Mouse (Mus musculus) embryo, embryonic 11 days (tissue): Measurements from ENCODE around the gene Smim15.

Source experiments
- DNase-seq: peaks from one replicate; pipeline ENCODE4 v3.0.0-alpha.2; 2015

Gene Smim15

DNA sequence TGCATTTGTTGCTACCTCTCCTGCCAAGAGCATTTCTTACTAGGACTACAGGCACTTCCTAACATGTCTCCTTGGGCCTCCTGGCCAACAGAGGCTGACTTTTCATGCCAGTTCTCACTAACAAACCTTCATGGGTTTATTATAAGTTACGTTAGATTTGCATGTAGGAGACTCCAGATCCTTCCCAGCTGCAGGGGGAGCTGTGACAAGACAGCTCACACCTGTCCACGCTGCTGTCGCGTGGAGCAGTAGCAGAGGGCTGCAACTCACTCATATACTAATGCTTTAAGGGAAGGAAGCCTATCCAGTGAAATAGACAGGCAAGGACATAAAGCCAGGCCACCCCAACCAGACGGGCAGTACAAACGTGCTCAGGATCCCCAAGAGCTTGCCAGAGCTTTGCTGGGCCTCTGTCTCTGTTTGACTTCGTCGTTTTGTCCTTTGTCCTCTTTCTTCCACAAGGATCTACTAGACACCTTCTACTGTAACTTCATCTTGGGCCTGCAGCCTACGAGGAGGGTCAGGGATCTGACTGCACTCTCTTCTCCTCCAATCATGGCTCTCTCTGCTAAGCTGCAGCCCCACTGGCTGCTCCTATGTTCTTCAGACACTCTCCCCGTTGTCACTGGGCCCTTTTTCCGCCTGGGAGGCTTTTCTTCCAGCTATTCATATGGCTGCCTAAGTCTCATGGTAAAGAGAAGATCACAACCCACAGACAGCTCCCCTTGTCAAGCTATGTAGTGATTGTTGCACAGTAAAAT, 19.3 kb downstream of the Smim15 start:
- no peak for DNase-seq

- DNase-seq, result peak; percentile 35
These were observed 20.1 kb downstream of the Smim15 start for GRCm38 (mm10) chr13:108064331-108064730.

GRCm38 (mm10) chr13:108066021-108066420, 21.8 kb downstream of the Smim15 start:
- DNase-seq, result no peak

GRCm38 (mm10) chr13:108069151-108069550, 24.9 kb downstream of the Smim15 start:
- no peak for DNase-seq

DNA sequence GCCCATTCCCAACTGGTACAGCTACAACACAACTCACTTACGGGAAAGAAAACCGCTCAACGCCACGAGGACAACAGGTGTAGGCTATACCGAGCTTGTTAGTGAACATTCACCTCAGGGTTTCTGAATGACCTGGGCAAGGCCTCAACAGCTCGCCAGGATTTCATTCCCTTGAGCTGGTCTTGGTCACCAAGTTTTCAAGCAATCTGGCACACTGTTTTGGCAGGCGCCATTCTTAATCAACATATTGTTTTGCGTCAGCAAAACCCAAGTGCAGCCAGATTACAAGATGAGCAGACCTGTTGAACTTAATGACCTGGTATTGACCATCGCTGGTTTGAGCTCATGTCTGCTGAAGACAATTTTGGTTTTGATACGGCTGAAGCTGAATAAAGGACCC, 25.9 kb downstream of the Smim15 start:
- no peak for DNase-seq

- DNase-seq, result no peak
These were observed 33.2 kb downstream of the Smim15 start for GRCm38 (mm10) chr13:108077476-108077875.

DNA sequence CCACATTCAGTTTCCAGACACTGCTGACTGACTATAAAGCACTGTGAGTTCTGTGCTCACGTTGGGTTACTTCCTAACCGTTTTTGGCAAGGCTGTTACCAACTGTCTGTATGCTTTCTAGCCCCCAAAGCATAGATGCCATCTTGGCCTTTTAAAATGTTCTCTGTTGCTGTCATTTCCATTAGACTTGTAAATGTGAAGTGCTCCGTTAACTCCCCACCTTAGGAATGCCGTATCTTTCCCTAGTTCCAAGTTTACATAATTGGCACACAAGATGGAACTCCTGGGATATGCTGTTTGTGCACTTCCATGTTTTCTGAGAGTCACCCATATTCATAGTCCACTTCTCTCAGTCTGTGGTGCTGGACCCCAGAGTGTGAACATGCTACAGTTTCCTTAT, 33.7 kb downstream of the Smim15 start:
- no peak for DNase-seq

DNA sequence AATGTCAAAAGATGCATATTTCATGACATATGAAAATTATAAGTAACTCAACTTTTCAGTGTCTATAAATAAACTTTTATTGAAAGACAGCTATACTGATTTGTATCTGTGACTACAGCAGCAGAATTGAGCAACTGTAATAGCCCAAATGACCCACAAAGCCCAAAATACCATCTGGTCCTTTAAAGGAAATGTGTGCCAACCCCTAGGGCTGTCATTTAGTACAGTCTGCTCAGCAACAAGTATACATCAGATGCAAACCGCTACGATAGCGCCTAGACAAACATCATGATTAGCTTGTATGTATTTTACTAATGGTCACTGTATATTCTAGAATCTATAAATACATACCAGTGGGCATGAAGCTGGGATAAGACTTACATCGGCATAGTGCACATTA, 39.8 kb downstream of the Smim15 start:
- no peak for DNase-seq

DNA sequence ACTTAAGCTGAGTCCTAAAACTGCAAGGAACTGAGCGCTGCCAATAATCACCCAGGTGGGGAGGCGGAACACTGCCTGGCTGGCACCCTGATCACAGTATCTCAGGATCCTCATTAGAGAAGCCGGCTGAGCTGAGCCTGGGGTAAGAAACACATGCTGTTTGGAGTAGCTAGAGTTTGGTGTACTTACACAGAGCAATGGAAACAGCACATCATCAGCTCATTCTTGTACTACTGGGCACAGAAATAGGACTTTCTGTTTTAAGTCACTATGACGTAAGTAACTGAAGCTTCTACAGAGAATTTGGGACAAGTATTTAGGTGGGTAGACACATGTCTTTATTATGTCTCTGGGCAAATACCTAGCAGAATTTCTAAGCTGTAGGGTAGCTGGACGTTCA, 41.8 kb downstream of the Smim15 start:
- no peak for DNase-seq

DNA sequence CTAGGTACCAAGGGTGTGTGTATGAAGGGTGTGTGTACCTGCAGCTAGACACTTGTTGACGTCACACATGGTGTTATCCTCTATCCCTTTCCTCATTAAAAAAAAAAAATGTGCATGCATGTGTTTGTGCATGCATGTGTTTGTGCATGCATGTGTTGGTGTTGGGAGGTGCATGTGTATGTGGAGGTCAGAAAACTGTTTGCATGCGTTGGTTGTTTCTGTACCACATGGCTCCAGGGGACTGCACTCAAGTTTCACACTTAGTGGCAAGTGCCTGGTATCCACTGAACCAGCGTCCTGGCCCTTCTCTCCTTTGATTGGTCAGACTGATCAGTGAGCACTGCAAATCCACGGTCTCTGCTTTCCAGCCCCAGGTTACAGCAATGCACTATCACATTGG, 42.5 kb downstream of the Smim15 start:
- DNase-seq, result no peak

DNA sequence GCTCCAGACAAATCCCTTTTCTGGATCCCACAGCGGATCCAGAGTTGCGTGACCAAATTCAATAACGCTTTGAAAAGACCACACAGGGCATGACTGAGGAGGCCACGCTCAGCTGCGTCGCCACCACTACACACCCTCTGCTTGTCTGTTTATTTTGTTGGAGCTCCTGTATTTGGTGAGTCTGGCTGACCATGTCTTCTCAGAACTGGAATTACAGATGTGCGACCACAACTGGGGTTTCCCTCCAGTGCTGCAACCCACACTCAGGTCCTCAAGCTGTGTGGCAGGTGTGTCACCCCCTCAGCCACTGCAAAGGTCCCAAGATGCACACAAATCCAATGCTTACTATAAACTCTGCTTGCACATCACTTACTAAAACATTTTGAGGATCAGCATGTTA, 48.0 kb downstream of the Smim15 start:
- DNase-seq, result no peak

DNA sequence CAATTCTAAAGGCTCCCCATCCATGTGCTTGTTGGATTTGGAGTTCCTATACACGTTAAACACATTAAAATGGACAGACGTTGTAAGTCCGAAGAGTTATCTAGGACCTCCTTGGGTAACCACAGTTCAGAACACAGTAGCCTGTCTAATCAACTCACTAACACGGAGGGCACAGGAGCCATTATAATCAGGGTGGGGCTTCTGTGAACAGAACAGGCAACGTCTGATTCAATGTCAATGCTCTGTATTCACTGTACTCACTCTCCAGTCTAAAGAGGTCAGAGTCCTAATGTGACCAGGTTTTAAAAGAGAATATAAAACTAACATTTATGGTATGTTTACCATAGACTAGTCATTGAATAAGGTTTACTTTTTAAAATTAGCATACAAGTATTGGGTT, 50.4 kb downstream of the Smim15 start:
- no peak for DNase-seq

DNA sequence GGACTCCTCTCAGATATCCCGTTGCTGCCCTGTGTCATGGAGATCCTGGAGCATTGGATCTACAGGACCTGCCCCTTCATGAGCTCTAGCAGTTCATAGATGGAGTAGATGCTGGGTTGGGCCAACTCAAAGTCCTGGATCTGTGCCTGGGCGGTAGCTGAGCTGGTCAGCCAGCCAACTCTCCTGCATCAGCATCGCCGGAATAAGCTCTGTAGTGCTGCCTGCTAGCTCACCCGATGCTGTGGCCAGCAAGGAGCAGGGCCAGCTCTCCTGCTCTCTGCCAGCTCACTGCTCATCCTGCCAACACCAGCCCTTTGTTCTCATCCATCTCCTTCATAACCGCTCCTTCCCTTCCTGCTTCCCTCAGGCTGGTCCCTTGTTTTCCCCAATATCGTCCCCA, 51.4 kb downstream of the Smim15 start:
- DNase-seq, result no peak

- DNase-seq, result no peak
These were observed 52.2 kb downstream of the Smim15 start for GRCm38 (mm10) chr13:108096446-108096845.
